Mouse (Mus musculus) testis, adult 2 months (tissue): ENCODE results near the gene Kif1b. TPM values are rescaled to one million over a fixed set of nuclear protein-coding genes. Genes with fewer than 3 reads are reported as not detected.

Source experiments
- H3K27ac ChIP-seq: fragments of 200-500 bp; 2 replicates; pipeline ENCODE4 v1.5.1; 2012; ENCODE audit warnings: low read depth, low read length; ENCODE audit not compliant: control insufficient read depth, insufficient read depth
- H3K27me3 ChIP-seq: fragments of 200-500 bp; 2 replicates; pipeline ENCODE4 v1.6.1; 2012; ENCODE audit warnings: mild to moderate bottlenecking, low read length, moderate library complexity; ENCODE audit not compliant: control insufficient read depth, insufficient read depth
- H3K36me3 ChIP-seq: fragments of 200-500 bp; 2 replicates; pipeline ENCODE4 v1.6.1; 2012; ENCODE audit warnings: mild to moderate bottlenecking, low read length; ENCODE audit not compliant: control insufficient read depth, insufficient read depth
- H3K4me1 ChIP-seq: fragments of 200-500 bp; 2 replicates; pipeline ENCODE4 v1.6.1; 2012; ENCODE audit warnings: low read length; ENCODE audit not compliant: control insufficient read depth, insufficient read depth
- H3K4me3 ChIP-seq: fragments of 200-500 bp; 2 replicates; pipeline ENCODE4 v1.5.1; 2012; ENCODE audit warnings: low read depth, mild to moderate bottlenecking, low read length, moderate library complexity, mixed read lengths; ENCODE audit not compliant: control insufficient read depth
- CTCF ChIP-seq: fragments of 200-500 bp; IDR thresholded peaks from 2 replicates; pipeline ENCODE4 v1.5.1; 2012; ENCODE audit warnings: low read depth, mild to moderate bottlenecking, inconsistent platforms, low read length, moderate library complexity; ENCODE audit not compliant: control insufficient read depth, insufficient read depth, insufficient replicate concordance
- POLR2A ChIP-seq: fragments of 200-500 bp; IDR thresholded peaks from 2 replicates; pipeline ENCODE4 v1.6.1; 2012; ENCODE audit warnings: low read depth, mild to moderate bottlenecking, inconsistent platforms, low read length, moderate library complexity; ENCODE audit not compliant: control insufficient read depth
- polyA plus RNA-seq: library from polyadenylated mRNA; depleted of rRNA; stranded (reverse); fragments of >200 nt; gene quantifications from 2 replicates; pipeline ENCODE4 v1.2.3, GENCODE M21; 2012

Gene Kif1b
- polyA plus RNA-seq, 1 experiment, result 25.9 TPM

GRCm38 (mm10) chr4:149328735-149329134 is 21.2 kb upstream of the Kif1b start:
- no peaks in the 10 kb centered on the region for H3K27me3 ChIP-seq
- peaks cover 3% of the 10 kb centered on the region; the same call in 1 of the 2 replicates for H3K36me3 ChIP-seq
- TF ChIP-seq POLR2A, result no peak
- no peak for TF ChIP-seq CTCF
- peaks cover under 1% of the 10 kb centered on the region; the same call in 1 of the 2 replicates for H3K4me1 ChIP-seq
- H3K27ac ChIP-seq, result no peak overlapping the region
- no peak overlapping the region for H3K4me3 ChIP-seq

- H3K36me3 ChIP-seq, result peaks cover 3% of the 10 kb centered on the region; the same call in 1 of the 2 replicates
- TF ChIP-seq CTCF, result no peak
- no peak for TF ChIP-seq POLR2A
- H3K27ac ChIP-seq, result no peak overlapping the region
- H3K4me3 ChIP-seq, result no peak overlapping the region
- H3K4me1 ChIP-seq, result peaks cover 2% of the 10 kb centered on the region; the same call in 1 of the 2 replicates
- H3K27me3 ChIP-seq, result no peaks in the 10 kb centered on the region
Measured at GRCm38 (mm10) chr4:149327281-149327680, 19.8 kb upstream of the Kif1b start.

GRCm38 (mm10) chr4:149325411-149326162 is 18.1 kb upstream of the Kif1b start:
- no peaks in the 10 kb centered on the region for H3K27me3 ChIP-seq
- TF ChIP-seq CTCF (no peak), POLR2A (no peak)

GRCm38 (mm10) chr4:149323730-149324129 is 16.2 kb upstream of the Kif1b start:
- TF ChIP-seq CTCF (no peak), POLR2A (no peak)
- Histone ChIP-seq H3K4me1 (peaks cover 2% of the 10 kb centered on the region; the same call in 1 of the 2 replicates), H3K27ac (no peak overlapping the region), H3K27me3 (no peaks in the 10 kb centered on the region), H3K36me3 (0 out of 2 replicates have a peak, but pooled peaks cover under 1% of the 10 kb centered on the region), H3K4me3 (no peak overlapping the region)

More at GRCm38 (mm10) chr4:149325411-149326162, 18.1 kb upstream of the Kif1b start:
- peaks cover 3% of the 10 kb centered on the region; the same call in 1 of the 2 replicates for H3K36me3 ChIP-seq
- no peak overlapping the region for H3K4me3 ChIP-seq
- peaks cover 2% of the 10 kb centered on the region; the same call in 1 of the 2 replicates for H3K4me1 ChIP-seq
- H3K27ac ChIP-seq, result no peak overlapping the region

- Histone ChIP-seq H3K4me3 (no peak overlapping the region), H3K27ac (no peak overlapping the region), H3K4me1 (peaks cover 2% of the 10 kb centered on the region; the same call in 1 of the 2 replicates), H3K27me3 (no peaks in the 10 kb centered on the region), H3K36me3 (no peaks in the 10 kb centered on the region)
- TF ChIP-seq CTCF (no peak), POLR2A (no peak)
Measured at GRCm38 (mm10) chr4:149322718-149323117, 15.2 kb upstream of the Kif1b start.

GRCm38 (mm10) chr4:149322286-149322685 is 14.8 kb upstream of the Kif1b start:
- no peaks in the 10 kb centered on the region for H3K36me3 ChIP-seq
- TF ChIP-seq POLR2A (no peak), CTCF (no peak)

GRCm38 (mm10) chr4:149319088-149319487 is 11.6 kb upstream of the Kif1b start:
- peaks cover 2% of the 10 kb centered on the region; the same call in 1 of the 2 replicates for H3K4me1 ChIP-seq
- H3K27me3 ChIP-seq, result no peaks in the 10 kb centered on the region
- H3K36me3 ChIP-seq, result no peaks in the 10 kb centered on the region
- TF ChIP-seq CTCF (no peak), POLR2A (no peak)
- no peak overlapping the region for H3K27ac ChIP-seq
- no peak overlapping the region for H3K4me3 ChIP-seq

More at GRCm38 (mm10) chr4:149322286-149322685, 14.8 kb upstream of the Kif1b start:
- H3K27ac ChIP-seq, result no peak overlapping the region
- H3K4me3 ChIP-seq, result no peak overlapping the region
- peaks cover 2% of the 10 kb centered on the region; the same call in 1 of the 2 replicates for H3K4me1 ChIP-seq
- H3K27me3 ChIP-seq, result no peaks in the 10 kb centered on the region
